Mouse (Mus musculus) lung, postnatal 0 days (tissue): Measurements from ENCODE around the gene Akap5.

ENCODE experiments used
- CTCF ChIP-seq: IDR thresholded peaks from 2 replicates; pipeline ENCODE4 v1.5.1; 2016; ENCODE audit warnings: antibody characterized with exemption, mild to moderate bottlenecking
- EP300 ChIP-seq: IDR thresholded peaks from 2 replicates; pipeline ENCODE4 v1.6.1; 2016; ENCODE audit warnings: antibody characterized with exemption, mild to moderate bottlenecking, control low read depth

- no peak for TF ChIP-seq CTCF
- peak; percentile 86 for TF ChIP-seq EP300
Observed at GRCm38 (mm10) chr12:76306852-76307561, 17.7 kb upstream of the Akap5 start.
